Mouse (Mus musculus): ENCODE data around the gene Tsks. TPM values are rescaled to one million over a fixed set of nuclear protein-coding genes. Genes with fewer than 3 reads are reported as not detected.

The Tsks gene
- polyA plus RNA-seq, 1 experiment from 2014 or later = not detected

DNA sequence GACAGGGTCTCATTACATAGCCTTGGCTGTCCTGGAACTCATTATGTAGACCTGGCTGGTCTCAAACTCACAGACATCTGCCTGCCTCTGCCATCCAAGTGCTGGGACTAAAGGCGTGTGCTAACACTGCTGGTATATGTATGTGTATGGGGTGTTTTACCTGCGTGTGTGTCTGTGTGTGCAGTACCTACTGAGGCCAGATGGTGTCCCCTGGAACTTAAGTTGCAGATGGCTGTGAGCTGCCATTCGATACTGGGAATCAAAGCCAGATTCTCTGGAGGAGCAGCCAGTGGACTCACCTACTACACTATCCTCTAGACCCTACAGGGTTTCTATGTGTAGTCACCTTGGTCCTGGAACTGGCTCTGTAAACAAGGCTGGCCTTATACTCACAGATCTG lies 17.5 kb upstream of the Tsks start:
- H3K4me1 ChIP-seq (ENCODE audit: control insufficient read depth, insufficient read depth, low read length) = peaks cover 16% of the 10 kb centered on the region
- H3K27me3 ChIP-seq (ENCODE audit: control insufficient read depth, insufficient read depth, low read length) = no peaks in the 10 kb centered on the region
- ATAC-seq (ENCODE audit: low FRiP score, low TSS enrichment) = no peak
- no peak overlapping the region for H3K27ac ChIP-seq (replicated peaks; ENCODE audit: low read depth, low read length)
- 71% methylated on average over 3 of the region's 3 CpGs for WGBS
- H3K4me3 ChIP-seq (replicated peaks; ENCODE audit: low read depth, low read length) = no peak overlapping the region
- H3K9ac ChIP-seq (replicated peaks; ENCODE audit: low read length) = no peak overlapping the region
- H3K9me3 ChIP-seq (ENCODE audit: control insufficient read depth, low read length) = no peaks in the 10 kb centered on the region
- DNase-seq = peak; percentile 53
- no peak overlapping the region for H3K4me2 ChIP-seq (ENCODE audit: low read length)
- H3K36me3 ChIP-seq (ENCODE audit: control insufficient read depth, insufficient read depth, low read length) = peaks cover 38% of the 10 kb centered on the region

DNA sequence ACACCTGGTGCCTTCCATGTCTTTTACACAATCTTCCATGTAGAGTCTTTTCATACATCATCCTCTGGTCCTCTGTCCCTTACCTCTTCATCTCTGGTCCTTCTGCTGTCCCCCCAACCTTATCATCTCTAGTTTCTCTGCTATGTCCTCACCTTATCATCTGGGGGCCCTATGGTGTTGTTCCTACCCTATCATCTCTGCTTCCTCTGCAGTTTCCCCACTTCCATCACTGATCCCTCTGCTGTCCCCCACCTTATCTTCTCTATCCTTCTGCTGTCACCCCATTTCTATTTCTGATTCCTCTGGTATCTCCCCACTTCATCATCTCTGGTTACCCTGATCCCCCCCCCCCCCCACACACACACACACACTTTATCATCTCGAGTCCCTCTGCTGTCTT lies 14.4 kb upstream of the Tsks start:
- Histone ChIP-seq H3K9me3 (ENCODE audit: control insufficient read depth, low read length) (no peaks in the 10 kb centered on the region), H3K27me3 (ENCODE audit: control insufficient read depth, insufficient read depth, low read length) (no peaks in the 10 kb centered on the region), H3K4me3 (replicated peaks; ENCODE audit: low read depth, low read length) (peak overlapping the region; percentile 99), H3K4me1 (ENCODE audit: control insufficient read depth, insufficient read depth, low read length) (peaks cover 19% of the 10 kb centered on the region), H3K4me2 (ENCODE audit: low read length) (peak overlapping the region; percentile 72), H3K27ac (replicated peaks; ENCODE audit: low read depth, low read length) (peak overlapping the region; percentile 84), H3K9ac (replicated peaks; ENCODE audit: low read length) (peak overlapping the region; percentile 92), H3K36me3 (ENCODE audit: control insufficient read depth, insufficient read depth, low read length) (peaks cover 18% of the 10 kb centered on the region)
- no peak for DNase-seq
- no peak for ATAC-seq (ENCODE audit: low FRiP score, low TSS enrichment)
- WGBS = 0% methylated on average over 1 of the region's 1 CpGs

DNA sequence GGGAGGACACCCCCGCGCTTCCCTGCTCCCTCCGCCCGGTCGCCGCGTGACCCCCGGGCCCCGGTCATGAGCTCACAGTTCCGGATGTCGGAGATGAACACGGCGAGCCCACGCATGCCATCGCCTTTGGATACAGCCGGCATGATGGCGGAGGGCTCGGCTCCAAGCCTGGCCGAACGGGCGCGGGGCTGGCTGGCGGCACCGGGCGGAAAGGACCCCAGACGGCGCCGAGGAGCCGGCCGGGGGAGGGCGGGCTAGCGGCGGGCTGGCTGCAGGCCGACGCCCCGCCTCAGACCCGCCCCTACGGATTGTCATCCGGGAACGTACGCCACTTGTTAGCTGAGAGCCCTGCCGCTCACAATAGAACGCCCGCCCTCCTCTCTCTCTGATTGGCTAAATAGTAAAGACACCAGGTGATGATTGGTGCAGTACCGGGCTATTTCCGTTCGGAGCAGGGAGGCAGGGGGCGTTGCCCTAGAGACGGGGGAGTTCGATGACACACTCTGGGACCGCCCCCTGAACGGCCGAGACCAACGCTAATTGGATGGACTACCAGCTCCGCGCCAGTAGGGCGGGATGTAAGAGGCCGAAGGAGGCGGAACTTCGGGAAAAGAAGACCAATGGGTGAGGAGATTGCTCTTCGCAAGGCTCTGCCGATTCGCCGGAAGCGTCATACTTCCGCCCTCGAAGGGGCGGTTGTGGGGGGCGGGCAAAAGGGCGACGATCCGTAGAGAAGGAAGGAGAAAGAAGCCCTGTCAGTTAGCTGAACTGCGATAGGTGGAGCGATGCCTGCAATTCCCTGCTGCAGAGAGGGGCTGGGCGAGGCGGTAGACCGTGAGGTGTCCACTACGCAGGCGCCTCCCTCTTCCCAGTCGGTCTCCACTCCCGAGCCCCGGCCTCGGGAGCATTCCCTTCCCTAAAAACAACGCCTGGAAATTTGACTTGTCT lies 13.5 kb upstream of the Tsks start, which contains the start of gene Ap2a1:
TSS of gene Ap2a1 (minus strand) at position 293 of the 948 bp plus-strand sequence.
- H3K9ac ChIP-seq (replicated peaks; ENCODE audit: low read length) = peak within 1 kb of the TSS; percentile 92
- DNase-seq (peak; percentile 100), ATAC-seq (ENCODE audit: low FRiP score, low TSS enrichment) (peak; percentile 99)
- WGBS = under 1% methylated on average over 81 of the region's 84 CpGs
- no peaks in the 10 kb centered on the region for H3K9me3 ChIP-seq (ENCODE audit: control insufficient read depth, low read length)
- H3K4me3 ChIP-seq (replicated peaks; ENCODE audit: low read depth, low read length) = peak within 1 kb of the TSS; percentile 99
- no peaks in the 10 kb centered on the region for H3K27me3 ChIP-seq (ENCODE audit: control insufficient read depth, insufficient read depth, low read length)
- H3K36me3 ChIP-seq (ENCODE audit: control insufficient read depth, insufficient read depth, low read length) = peaks cover 13% of the 10 kb centered on the region
- peak within 1 kb of the TSS; percentile 74 for H3K4me2 ChIP-seq (ENCODE audit: low read length)
- H3K4me1 ChIP-seq (ENCODE audit: control insufficient read depth, insufficient read depth, low read length) = peaks cover 19% of the 10 kb centered on the region
- peak within 1 kb of the TSS; percentile 96 for H3K27ac ChIP-seq (replicated peaks; ENCODE audit: low read depth, low read length)

DNA sequence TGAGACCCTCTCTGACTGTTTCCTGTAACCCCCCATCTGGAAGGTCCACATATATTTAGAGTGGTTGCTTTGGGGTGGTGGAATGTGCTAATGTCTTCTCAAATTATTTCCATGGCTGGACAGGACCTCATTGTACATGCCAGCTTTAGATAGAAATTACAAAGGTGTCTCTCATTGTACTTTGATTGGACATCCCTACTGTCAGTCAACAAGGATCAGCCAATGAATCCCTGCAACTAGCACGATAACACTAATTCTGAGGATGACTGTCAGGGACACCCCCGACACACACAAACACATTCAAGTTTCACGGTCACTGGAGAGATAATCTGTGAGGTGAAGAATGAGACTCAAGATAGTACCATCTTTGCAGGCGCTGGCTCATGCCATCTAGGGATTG lies 4.3 kb upstream of the Tsks start:
- Histone ChIP-seq H3K4me2 (ENCODE audit: low read length) (no peak overlapping the region), H3K9ac (replicated peaks; ENCODE audit: low read length) (no peak overlapping the region), H3K36me3 (ENCODE audit: control insufficient read depth, insufficient read depth, low read length) (no peaks in the 10 kb centered on the region), H3K9me3 (ENCODE audit: control insufficient read depth, low read length) (peaks cover 4% of the 10 kb centered on the region; the same call in 1 of the 2 replicates), H3K27ac (replicated peaks; ENCODE audit: low read depth, low read length) (no peak overlapping the region), H3K4me3 (replicated peaks; ENCODE audit: low read depth, low read length) (no peak overlapping the region), H3K4me1 (ENCODE audit: control insufficient read depth, insufficient read depth, low read length) (no peaks in the 10 kb centered on the region), H3K27me3 (ENCODE audit: control insufficient read depth, insufficient read depth, low read length) (no peaks in the 10 kb centered on the region)
- no peak for DNase-seq
- 89% methylated on average over 4 of the region's 4 CpGs for whole genome bisulfite sequencing
- ATAC-seq (ENCODE audit: low FRiP score, low TSS enrichment) = no peak

DNA sequence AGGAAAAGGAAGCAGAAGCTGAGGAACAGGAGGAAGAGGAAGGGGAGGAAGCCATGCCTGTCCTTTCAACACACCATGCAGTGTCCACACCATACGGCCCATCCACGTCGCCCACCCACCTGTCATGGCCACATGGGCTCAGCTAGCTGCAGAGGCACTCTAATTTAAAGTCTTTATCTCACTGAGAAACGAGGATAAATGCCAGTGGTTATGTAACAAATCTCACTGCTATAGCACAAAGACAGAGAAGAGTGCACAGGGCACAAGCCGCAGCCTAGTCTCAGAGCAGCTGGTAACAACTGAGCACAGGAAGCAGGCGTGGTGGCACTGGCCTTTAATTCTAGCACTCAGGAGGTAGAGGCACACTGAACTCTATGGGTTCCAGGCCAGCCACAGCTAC lies 6.9 kb downstream of the Tsks start:
- peaks cover 13% of the 10 kb centered on the region for H3K4me1 ChIP-seq (ENCODE audit: control insufficient read depth, insufficient read depth, low read length)
- H3K36me3 ChIP-seq (ENCODE audit: control insufficient read depth, insufficient read depth, low read length) = no peaks in the 10 kb centered on the region
- H3K27me3 ChIP-seq (ENCODE audit: control insufficient read depth, insufficient read depth, low read length) = peaks cover 24% of the 10 kb centered on the region
- ATAC-seq (ENCODE audit: low FRiP score, low TSS enrichment) (no peak), DNase-seq (no peak)
- H3K4me2 ChIP-seq (ENCODE audit: low read length) = no peak overlapping the region
- no peak overlapping the region for H3K9ac ChIP-seq (replicated peaks; ENCODE audit: low read length)
- no peak overlapping the region for H3K4me3 ChIP-seq (replicated peaks; ENCODE audit: low read depth, low read length)
- no peak overlapping the region for H3K27ac ChIP-seq (replicated peaks; ENCODE audit: low read depth, low read length)
- WGBS = 80% methylated on average over 6 of the region's 6 CpGs
- no peaks in the 10 kb centered on the region for H3K9me3 ChIP-seq (ENCODE audit: control insufficient read depth, low read length)

DNA sequence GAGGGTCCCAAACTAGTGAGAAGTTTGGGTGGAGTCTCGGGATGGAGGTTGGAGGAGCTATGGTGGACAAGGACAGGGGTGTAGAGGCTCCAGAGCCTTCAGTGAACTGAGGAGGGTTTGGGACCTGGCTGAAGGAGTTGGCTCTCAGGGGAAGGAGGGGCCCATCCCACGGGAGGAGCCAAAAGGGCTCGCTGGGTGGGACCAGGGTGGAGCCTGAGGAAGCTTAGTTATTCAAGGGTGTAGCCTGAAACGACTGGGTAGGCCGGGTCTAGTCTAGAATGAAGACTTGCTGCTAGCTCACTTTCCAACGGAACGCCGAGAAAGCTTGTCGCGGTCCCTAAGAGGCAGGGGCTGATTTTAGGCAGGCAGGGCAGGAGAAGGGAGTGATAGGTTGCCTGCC lies 9.0 kb downstream of the Tsks start:
- H3K9me3 ChIP-seq (ENCODE audit: control insufficient read depth, low read length) = no peaks in the 10 kb centered on the region
- peak overlapping the region; percentile 37 for H3K4me3 ChIP-seq (replicated peaks; ENCODE audit: low read depth, low read length)
- H3K4me2 ChIP-seq (ENCODE audit: low read length) = peak overlapping the region; percentile 65
- under 1% methylated on average over 10 of the region's 10 CpGs for WGBS
- peak overlapping the region; percentile 50 for H3K9ac ChIP-seq (replicated peaks; ENCODE audit: low read length)
- H3K4me1 ChIP-seq (ENCODE audit: control insufficient read depth, insufficient read depth, low read length) = peaks cover 13% of the 10 kb centered on the region
- H3K36me3 ChIP-seq (ENCODE audit: control insufficient read depth, insufficient read depth, low read length) = no peaks in the 10 kb centered on the region
- DNase-seq = peak; percentile 34
- no peak for ATAC-seq (ENCODE audit: low FRiP score, low TSS enrichment)
- 0 out of 2 replicates have a peak overlapping the region, but pooled peaks have one; percentile 26 for H3K27ac ChIP-seq (replicated peaks; ENCODE audit: low read depth, low read length)
- peaks cover 24% of the 10 kb centered on the region for H3K27me3 ChIP-seq (ENCODE audit: control insufficient read depth, insufficient read depth, low read length)

DNA sequence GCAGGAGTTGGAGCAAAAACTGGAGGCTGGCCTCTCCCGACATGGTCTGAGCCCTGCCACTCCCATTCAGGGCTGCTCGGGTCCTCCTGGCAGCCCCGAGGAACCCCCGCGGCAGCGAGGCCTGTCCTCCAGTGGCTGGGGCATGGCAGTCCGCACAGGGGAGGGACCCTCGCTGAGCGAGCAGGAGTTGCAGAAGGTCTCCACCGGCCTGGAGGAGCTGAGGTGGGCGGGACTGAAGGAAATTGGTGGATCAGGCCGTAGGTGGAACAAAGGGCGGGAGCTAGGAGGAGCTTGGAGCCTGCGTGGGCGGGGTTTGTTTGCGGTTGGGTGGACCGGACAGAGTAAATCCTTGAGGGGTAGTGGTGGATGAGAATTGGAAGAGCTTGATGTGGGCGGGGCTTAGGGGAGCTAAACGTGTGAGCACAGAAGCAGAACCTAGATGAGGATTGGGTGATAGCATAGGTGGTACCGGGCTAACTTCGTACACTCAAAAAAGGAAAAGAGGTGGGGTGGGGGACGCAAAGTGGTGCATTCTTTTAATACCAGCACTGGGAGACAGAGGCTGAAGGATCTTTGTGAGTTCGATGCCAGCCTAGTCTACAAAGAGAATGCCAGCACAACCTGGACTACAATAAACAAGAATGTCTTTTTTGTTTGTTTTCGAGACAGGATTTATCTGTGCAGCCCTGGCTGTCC lies 9.8 kb downstream of the Tsks start:
- Histone ChIP-seq H3K27me3 (ENCODE audit: control insufficient read depth, insufficient read depth, low read length) (peaks cover 24% of the 10 kb centered on the region), H3K36me3 (ENCODE audit: control insufficient read depth, insufficient read depth, low read length) (no peaks in the 10 kb centered on the region), H3K27ac (replicated peaks; ENCODE audit: low read depth, low read length) (peak overlapping the region; percentile 26; the same call in 1 of the 2 replicates), H3K9ac (replicated peaks; ENCODE audit: low read length) (peak overlapping the region; percentile 50), H3K4me1 (ENCODE audit: control insufficient read depth, insufficient read depth, low read length) (peaks cover 13% of the 10 kb centered on the region), H3K9me3 (ENCODE audit: control insufficient read depth, low read length) (no peaks in the 10 kb centered on the region), H3K4me3 (replicated peaks; ENCODE audit: low read depth, low read length) (peak overlapping the region; percentile 37), H3K4me2 (ENCODE audit: low read length) (peak overlapping the region; percentile 65)
- 7% methylated on average over 24 of the region's 24 CpGs for WGBS
- peak; percentile 87 for ATAC-seq (ENCODE audit: low FRiP score, low TSS enrichment)
- peak; percentile 90 for DNase-seq

DNA sequence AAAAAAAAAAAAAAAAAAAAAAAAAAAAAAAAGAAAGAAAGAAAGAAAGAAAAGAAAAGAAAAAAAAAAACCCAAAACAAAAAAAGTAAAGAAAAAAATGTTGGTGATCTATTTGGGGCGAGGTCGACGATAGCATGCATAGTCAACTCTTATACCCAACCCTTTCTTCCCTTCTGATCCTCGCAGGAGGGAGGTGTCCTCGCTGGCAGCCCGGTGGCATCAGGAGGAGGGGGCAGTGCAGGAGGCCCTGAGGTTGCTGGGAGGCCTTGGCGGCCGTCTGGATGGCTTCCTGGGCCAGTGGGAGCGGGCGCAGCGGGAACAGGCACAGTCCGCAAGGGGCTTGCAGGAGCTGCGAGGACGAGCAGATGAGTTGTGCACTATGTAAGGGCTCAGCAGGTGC lies 10.6 kb downstream of the Tsks start:
- H3K9me3 ChIP-seq (ENCODE audit: control insufficient read depth, low read length) = no peaks in the 10 kb centered on the region
- no peak overlapping the region for H3K4me2 ChIP-seq (ENCODE audit: low read length)
- H3K4me1 ChIP-seq (ENCODE audit: control insufficient read depth, insufficient read depth, low read length) = peaks cover 13% of the 10 kb centered on the region
- ATAC-seq (ENCODE audit: low FRiP score, low TSS enrichment) (no peak), DNase-seq (no peak)
- H3K27me3 ChIP-seq (ENCODE audit: control insufficient read depth, insufficient read depth, low read length) = peaks cover 24% of the 10 kb centered on the region
- no peak overlapping the region for H3K9ac ChIP-seq (replicated peaks; ENCODE audit: low read length)
- H3K36me3 ChIP-seq (ENCODE audit: control insufficient read depth, insufficient read depth, low read length) = no peaks in the 10 kb centered on the region
- WGBS = 57% methylated on average over 14 of the region's 14 CpGs
- no peak overlapping the region for H3K27ac ChIP-seq (replicated peaks; ENCODE audit: low read depth, low read length)
- no peak overlapping the region for H3K4me3 ChIP-seq (replicated peaks; ENCODE audit: low read depth, low read length)
